Mouse (Mus musculus) neural tube, embryonic 12.5 days (tissue): ENCODE results near the gene Hddc3. TPM values are rescaled to one million over a fixed set of nuclear protein-coding genes. Genes with fewer than 3 reads are reported as not detected.
A peak's percentile ranks its signal among the peaks of the same experiment; 100 is the strongest.

Experiments
- ATAC-seq: fragments of 200-750 bp; cut with Nextera tagmentation; 2 replicates; pipeline ENCODE4 v1.8.0; 2017; ENCODE audit warnings: low read depth, mild to moderate bottlenecking, moderate TSS enrichment, moderate library complexity; ENCODE audit not compliant: low FRiP score
- H3K27ac ChIP-seq: fragments of 300-500 bp; sonication (generic); 2 replicates; pipeline ENCODE4 v1.5.1; 2016
- H3K27me3 ChIP-seq: fragments of 300-500 bp; sonication (generic); replicated peaks from 2 replicates; pipeline ENCODE4 v1.6.1; 2016; ENCODE audit warnings: mild to moderate bottlenecking
- H3K36me3 ChIP-seq: fragments of 300-500 bp; sonication (generic); 2 replicates; pipeline ENCODE4 v1.6.1; 2016; ENCODE audit warnings: mild to moderate bottlenecking
- H3K4me1 ChIP-seq: fragments of 300-500 bp; sonication (generic); 2 replicates; pipeline ENCODE4 v1.6.1; 2016
- H3K4me2 ChIP-seq: fragments of 300-500 bp; sonication (generic); replicated peaks from 2 replicates; pipeline ENCODE4 v1.6.1; 2016; ENCODE audit warnings: mild to moderate bottlenecking
- H3K4me3 ChIP-seq: fragments of 300-500 bp; sonication (generic); 2 replicates; pipeline ENCODE4 v1.5.1; 2016
- H3K9ac ChIP-seq: fragments of 300-500 bp; sonication (generic); 2 replicates; pipeline ENCODE4 v1.6.1; 2016; ENCODE audit warnings: mild to moderate bottlenecking
- H3K9me3 ChIP-seq: fragments of 300-500 bp; sonication (generic); 2 replicates; pipeline ENCODE4 v1.6.1; 2016; ENCODE audit warnings: mild to moderate bottlenecking
- WGBS: fragments of 180-500 bp; shearing (Covaris S2); methylation state at CpG from one replicate; pipeline ENCODE4 v1.1.7; 2016; 5-methylcytosine and 5-hydroxymethylcytosine counted together
- polyA plus RNA-seq: library from polyadenylated mRNA; unstranded; fragments of >200 nt; fragmentation: Nextera tagmentation; extraction: Ambion mirVana; gene quantifications from 2 replicates; pipeline ENCODE4 v1.2.1, GENCODE M21; 2016

Gene Hddc3
- polyA plus RNA-seq, 1 experiment from 2014 or later: 20.6 TPM

- Histone ChIP-seq H3K4me1 (peaks cover 16% of the 10 kb centered on the region), H3K27ac (no peak overlapping the region), H3K36me3 (peaks cover 88% of the 10 kb centered on the region), H3K9ac (0 out of 2 replicates have a peak overlapping the region, but pooled peaks have one; percentile 8), H3K4me3 (no peak overlapping the region), H3K4me2 (peak overlapping the region; percentile 9; the same call in 1 of the 2 replicates), H3K27me3 (no peaks in the 10 kb centered on the region), H3K9me3 (no peaks in the 10 kb centered on the region)
- 27% methylated on average over 8 of the region's 8 CpGs for WGBS
- peak; percentile 63; the same call in 1 of the 2 replicates for ATAC-seq
Measured at GRCm38 (mm10) chr7:80357156-80357555, 14.3 kb downstream of the Hddc3 start.

- Histone ChIP-seq H3K36me3 (peaks cover 88% of the 10 kb centered on the region), H3K9ac (no peak overlapping the region), H3K27ac (no peak overlapping the region), H3K4me3 (no peak overlapping the region), H3K4me1 (peaks cover 16% of the 10 kb centered on the region), H3K27me3 (no peaks in the 10 kb centered on the region), H3K4me2 (no peak overlapping the region), H3K9me3 (no peaks in the 10 kb centered on the region)
- ATAC-seq: no peak
- WGBS: 61% methylated on average over 4 of the region's 4 CpGs
Measured at GRCm38 (mm10) chr7:80358039-80358438, 15.1 kb downstream of the Hddc3 start.

- Histone ChIP-seq H3K9ac (no peak overlapping the region), H3K9me3 (no peaks in the 10 kb centered on the region), H3K4me1 (peaks cover 16% of the 10 kb centered on the region), H3K4me3 (no peak overlapping the region), H3K27ac (no peak overlapping the region), H3K4me2 (no peak overlapping the region), H3K36me3 (peaks cover 91% of the 10 kb centered on the region), H3K27me3 (no peaks in the 10 kb centered on the region)
- 81% methylated on average over 3 of the region's 3 CpGs for WGBS
- ATAC-seq: no peak
Measured at GRCm38 (mm10) chr7:80360435-80360834, 17.5 kb downstream of the Hddc3 start.

- 88% methylated on average over 2 of the region's 2 CpGs for WGBS
- peaks cover 72% of the 10 kb centered on the region for H3K36me3 ChIP-seq
- H3K4me1 ChIP-seq: peaks cover 14% of the 10 kb centered on the region
- H3K9me3 ChIP-seq: no peaks in the 10 kb centered on the region
- no peak overlapping the region for H3K27ac ChIP-seq
- no peak overlapping the region for H3K4me2 ChIP-seq
- no peak overlapping the region for H3K4me3 ChIP-seq
- H3K9ac ChIP-seq: no peak overlapping the region
- H3K27me3 ChIP-seq: no peaks in the 10 kb centered on the region
- no peak for ATAC-seq
Measured at GRCm38 (mm10) chr7:80365759-80366158, 22.9 kb downstream of the Hddc3 start.

- Histone ChIP-seq H3K9ac (no peak overlapping the region), H3K27me3 (no peaks in the 10 kb centered on the region), H3K4me2 (no peak overlapping the region), H3K9me3 (no peaks in the 10 kb centered on the region), H3K27ac (no peak overlapping the region), H3K36me3 (peaks cover 58% of the 10 kb centered on the region), H3K4me3 (no peak overlapping the region), H3K4me1 (peaks cover 14% of the 10 kb centered on the region)
- no peak for ATAC-seq
- 98% methylated on average over 7 of the region's 7 CpGs for WGBS
Measured at GRCm38 (mm10) chr7:80367232-80367631, 24.3 kb downstream of the Hddc3 start.

- Histone ChIP-seq H3K9ac (no peak overlapping the region), H3K4me2 (no peak overlapping the region), H3K4me1 (peaks cover 14% of the 10 kb centered on the region), H3K27me3 (no peaks in the 10 kb centered on the region), H3K27ac (no peak overlapping the region), H3K36me3 (peaks cover 50% of the 10 kb centered on the region), H3K4me3 (no peak overlapping the region), H3K9me3 (no peaks in the 10 kb centered on the region)
- WGBS: 89% methylated on average over 9 of the region's 9 CpGs
- no peak for ATAC-seq
Measured at GRCm38 (mm10) chr7:80368009-80368408, 25.1 kb downstream of the Hddc3 start.

- Histone ChIP-seq H3K9ac (no peak overlapping the region), H3K4me2 (peak overlapping the region; percentile 80), H3K4me1 (peaks cover 14% of the 10 kb centered on the region), H3K36me3 (peaks cover 42% of the 10 kb centered on the region), H3K4me3 (no peak overlapping the region), H3K27me3 (no peaks in the 10 kb centered on the region), H3K27ac (no peak overlapping the region), H3K9me3 (no peaks in the 10 kb centered on the region)
- WGBS: 88% methylated on average over 20 of the region's 20 CpGs
- ATAC-seq: no peak
Measured at GRCm38 (mm10) chr7:80368635-80369421, 25.9 kb downstream of the Hddc3 start.

- no peaks in the 10 kb centered on the region for H3K9me3 ChIP-seq
- no peak for ATAC-seq
Measured at GRCm38 (mm10) chr7:80369461-80369860, 26.6 kb downstream of the Hddc3 start.

GRCm38 (mm10) chr7:80369967-80370431 is 27.1 kb downstream of the Hddc3 start:
- H3K27ac ChIP-seq: no peak overlapping the region
- 53% methylated on average over 4 of the region's 4 CpGs for WGBS

More at GRCm38 (mm10) chr7:80369461-80369860, 26.6 kb downstream of the Hddc3 start:
- no peaks in the 10 kb centered on the region for H3K27me3 ChIP-seq
- 72% methylated on average over 5 of the region's 5 CpGs for WGBS
- peak overlapping the region; percentile 80 for H3K4me2 ChIP-seq
- H3K4me3 ChIP-seq: 0 out of 2 replicates have a peak overlapping the region, but pooled peaks have one; percentile 90
- peaks cover 35% of the 10 kb centered on the region for H3K36me3 ChIP-seq
- H3K9ac ChIP-seq: no peak overlapping the region
- no peak overlapping the region for H3K27ac ChIP-seq
- H3K4me1 ChIP-seq: peaks cover 14% of the 10 kb centered on the region

GRCm38 (mm10) chr7:80370649-80371040 is 27.7 kb downstream of the Hddc3 start:
- under 1% methylated on average over 30 of the region's 31 CpGs for WGBS
- Histone ChIP-seq H3K4me3 (peak overlapping the region; percentile 90), H3K9ac (peak overlapping the region; percentile 88)

More at GRCm38 (mm10) chr7:80369967-80370431, 27.1 kb downstream of the Hddc3 start:
- Histone ChIP-seq H3K4me1 (peaks cover 14% of the 10 kb centered on the region), H3K4me3 (peak overlapping the region; percentile 90), H3K9ac (peak overlapping the region; percentile 88), H3K27me3 (no peaks in the 10 kb centered on the region), H3K9me3 (no peaks in the 10 kb centered on the region), H3K36me3 (peaks cover 31% of the 10 kb centered on the region), H3K4me2 (peak overlapping the region; percentile 80)
- no peak for ATAC-seq

GRCm38 (mm10) chr7:80371041-80371751 is 28.3 kb downstream of the Hddc3 start, which contains the start of gene Man2a2:
TSS of gene Man2a2 (minus strand) at chr7:80371375.
- ATAC-seq: peak; percentile 83
- Histone ChIP-seq H3K4me1 (peaks cover 14% of the 10 kb centered on the region), H3K27me3 (no peaks in the 10 kb centered on the region), H3K4me2 (peak within 1 kb of the TSS; percentile 80), H3K4me3 (peak within 1 kb of the TSS; percentile 90), H3K9me3 (no peaks in the 10 kb centered on the region), H3K27ac (peak within 1 kb of the TSS; percentile 62), H3K36me3 (peaks cover 24% of the 10 kb centered on the region), H3K9ac (peak within 1 kb of the TSS; percentile 88)
- WGBS: under 1% methylated on average over 80 of the region's 86 CpGs

More at GRCm38 (mm10) chr7:80370649-80371040, 27.7 kb downstream of the Hddc3 start:
- H3K4me2 ChIP-seq: peak overlapping the region; percentile 80
- H3K36me3 ChIP-seq: peaks cover 30% of the 10 kb centered on the region
- ATAC-seq: peak; percentile 70
- H3K9me3 ChIP-seq: no peaks in the 10 kb centered on the region
- H3K27ac ChIP-seq: peak overlapping the region; percentile 62
- H3K4me1 ChIP-seq: peaks cover 14% of the 10 kb centered on the region
- no peaks in the 10 kb centered on the region for H3K27me3 ChIP-seq

- WGBS: 88% methylated on average over 3 of the region's 3 CpGs
Measured at GRCm38 (mm10) chr7:80372166-80372565, 29.3 kb downstream of the Hddc3 start.

More at GRCm38 (mm10) chr7:80372166-80372565, 29.3 kb downstream of the Hddc3 start:
- no peak overlapping the region for H3K4me2 ChIP-seq
- H3K27ac ChIP-seq: no peak overlapping the region
- no peak overlapping the region for H3K9ac ChIP-seq
- H3K27me3 ChIP-seq: no peaks in the 10 kb centered on the region
- ATAC-seq: no peak
- H3K36me3 ChIP-seq: peaks cover 15% of the 10 kb centered on the region
- H3K4me3 ChIP-seq: no peak overlapping the region
- no peaks in the 10 kb centered on the region for H3K9me3 ChIP-seq
- H3K4me1 ChIP-seq: peaks cover 14% of the 10 kb centered on the region
